Mouse (Mus musculus) heart, postnatal 0 days (tissue): ENCODE results near the gene Arl15. TPM values are rescaled to one million over a fixed set of nuclear protein-coding genes. Genes with fewer than 3 reads are reported as not detected.

ENCODE experiments used
- ATAC-seq: fragments of 200-750 bp; cut with Nextera tagmentation; 2 replicates; pipeline ENCODE4 v1.8.0; 2017; ENCODE audit warnings: low read depth, moderate number of reproducible peaks, moderate library complexity; ENCODE audit not compliant: insufficient read depth
- DNase-seq: peaks from one replicate; pipeline ENCODE4 v3.0.0-alpha.2; 2016; ENCODE audit warnings: low spot score
- H3K27ac ChIP-seq: fragments of 300-500 bp; sonication (generic); 2 replicates; pipeline ENCODE4 v1.5.1; 2014; ENCODE audit warnings: low read depth, mild to moderate bottlenecking
- H3K27me3 ChIP-seq: fragments of 300-500 bp; sonication (generic); 2 replicates; pipeline ENCODE4 v1.6.1; 2014; ENCODE audit warnings: low read length, mixed read lengths; ENCODE audit not compliant: control insufficient read depth, insufficient read depth
- H3K36me3 ChIP-seq: fragments of 300-500 bp; sonication (generic); replicated peaks from 2 replicates; pipeline ENCODE4 v1.6.1; 2014; ENCODE audit warnings: low read length, mixed read lengths; ENCODE audit not compliant: control insufficient read depth, insufficient read depth
- H3K4me1 ChIP-seq: fragments of 300-500 bp; sonication (generic); 2 replicates; pipeline ENCODE4 v1.6.1; 2014; ENCODE audit warnings: antibody characterized with exemption; ENCODE audit not compliant: control insufficient read depth, insufficient read depth
- H3K4me2 ChIP-seq: fragments of 300-500 bp; sonication (generic); 2 replicates; pipeline ENCODE4 v1.6.1; 2014; ENCODE audit warnings: low read depth, mild to moderate bottlenecking, low read length, moderate library complexity
- H3K4me3 ChIP-seq: fragments of 300-500 bp; sonication (generic); 2 replicates; pipeline ENCODE4 v1.5.1; 2014; ENCODE audit warnings: low read depth, low read length
- H3K9ac ChIP-seq: fragments of 300-500 bp; sonication (generic); replicated peaks from 2 replicates; pipeline ENCODE4 v1.6.1; 2014; ENCODE audit warnings: low read depth, low read length, mixed read lengths
- H3K9me3 ChIP-seq: fragments of 300-500 bp; sonication (generic); replicated peaks from 2 replicates; pipeline ENCODE4 v1.6.1; 2016; ENCODE audit warnings: low read length; ENCODE audit not compliant: control insufficient read depth
- CTCF ChIP-seq: IDR thresholded peaks from 2 replicates; pipeline ENCODE4 v1.5.1; 2016; ENCODE audit warnings: antibody characterized with exemption, control low read depth, low read depth
- EP300 ChIP-seq: IDR thresholded peaks from 2 replicates; pipeline ENCODE4 v1.6.1; 2016; ENCODE audit warnings: antibody characterized with exemption, low read depth
- WGBS: fragments of 180-500 bp; shearing (Covaris S2); extraction: QIAGEN DNeasy Blood & Tissue Kit; methylation state at CpG from one replicate; pipeline ENCODE4 v1.1.7; 2014; 5-methylcytosine and 5-hydroxymethylcytosine counted together
- polyA plus RNA-seq: library from polyadenylated mRNA; unstranded; fragments of >200 nt; fragmentation: Nextera tagmentation; extraction: Ambion mirVana; gene quantifications from 2 replicates; pipeline ENCODE4 v1.2.1, GENCODE M21; 2015
- total RNA-seq: library from RNA; depleted of rRNA; stranded (reverse); fragments of >200 nt; gene quantifications from 2 replicates; pipeline ENCODE4 v1.2.3, GENCODE M21; 2014; ENCODE audit warnings: low replicate concordance

Gene Arl15
- total and polyA plus RNA-seq, 2 experiments from 2014 or later, result 3.9 to 16.5 TPM

DNA sequence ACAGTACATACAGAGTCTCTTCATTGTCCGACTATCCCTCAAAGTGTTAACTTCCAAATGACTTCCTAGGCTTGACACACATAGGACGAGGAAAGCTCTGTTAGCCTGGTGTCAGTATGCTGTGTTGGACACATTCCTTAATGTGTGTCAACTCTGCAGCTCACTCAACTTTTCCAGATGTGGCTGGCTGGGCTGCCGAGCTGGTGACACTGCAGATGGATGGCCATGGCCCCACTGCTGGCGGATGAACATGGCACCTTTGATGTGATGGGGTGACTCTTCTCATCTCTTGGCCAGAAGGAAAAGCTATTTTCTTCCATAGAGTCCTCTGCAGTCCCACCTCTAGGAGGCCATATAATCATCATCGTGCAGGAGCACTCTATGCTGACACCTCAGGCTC is 375.8 kb downstream of the Arl15 start:
- no peak overlapping the region for H3K4me3 ChIP-seq
- H3K9me3 ChIP-seq, result no peaks in the 10 kb centered on the region
- TF ChIP-seq EP300, result no peak
- TF ChIP-seq CTCF, result no peak
- H3K4me1 ChIP-seq, result no peaks in the 10 kb centered on the region
- DNase-seq (no peak), ATAC-seq (no peak)
- WGBS, result 64% methylated on average over 5 of the region's 5 CpGs
- no peak overlapping the region for H3K4me2 ChIP-seq
- H3K9ac ChIP-seq, result no peak overlapping the region
- H3K36me3 ChIP-seq, result no peaks in the 10 kb centered on the region
- H3K27me3 ChIP-seq, result no peaks in the 10 kb centered on the region
- no peak overlapping the region for H3K27ac ChIP-seq

DNA sequence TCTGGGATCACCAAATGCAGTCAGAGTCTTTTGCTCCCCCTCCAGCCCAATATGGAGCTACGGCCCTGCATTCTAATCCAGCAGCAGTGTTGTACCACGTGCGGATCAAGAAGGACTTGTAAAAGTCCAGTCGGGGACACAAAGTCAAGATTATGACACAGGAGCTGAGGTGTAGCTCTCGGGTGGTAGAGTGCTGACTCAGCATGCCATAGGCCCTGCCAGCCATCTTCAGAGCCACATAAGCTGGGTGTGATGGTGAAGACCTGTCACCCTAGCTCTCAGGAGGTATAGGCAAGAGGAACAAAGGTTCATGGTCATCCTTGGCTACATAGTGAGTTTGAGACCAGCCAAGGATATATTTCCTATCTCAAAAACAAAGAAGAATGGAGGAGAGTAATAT is 377.2 kb downstream of the Arl15 start:
- Histone ChIP-seq H3K36me3 (no peaks in the 10 kb centered on the region), H3K4me3 (no peak overlapping the region), H3K4me1 (no peaks in the 10 kb centered on the region), H3K4me2 (no peak overlapping the region), H3K9ac (no peak overlapping the region), H3K9me3 (no peaks in the 10 kb centered on the region), H3K27ac (no peak overlapping the region), H3K27me3 (no peaks in the 10 kb centered on the region)
- DNase-seq (no peak), ATAC-seq (no peak)
- TF ChIP-seq CTCF (no peak), EP300 (no peak)
- WGBS, result 87% methylated on average over 5 of the region's 5 CpGs

DNA sequence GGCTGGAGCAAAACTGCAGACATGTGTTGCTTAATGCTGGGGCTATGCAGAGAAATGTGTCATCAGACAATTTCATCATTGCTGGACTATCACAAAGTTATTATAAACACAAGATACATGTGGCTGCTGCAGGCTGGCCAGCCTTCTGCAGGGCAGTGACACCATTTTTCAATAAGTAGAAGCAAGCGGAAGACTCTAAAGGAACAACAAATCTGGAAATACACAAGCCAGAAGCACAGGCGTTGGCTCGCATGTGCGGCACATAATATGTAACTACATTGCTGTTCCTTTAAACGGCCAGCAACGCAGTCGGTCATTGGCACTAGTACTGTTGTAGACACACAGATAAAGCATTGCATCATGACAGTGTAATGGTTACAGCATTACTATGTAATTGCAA is 393.8 kb downstream of the Arl15 start:
- DNase-seq (no peak), ATAC-seq (no peak)
- 90% methylated on average over 7 of the region's 7 CpGs for WGBS
- no peak overlapping the region for H3K4me2 ChIP-seq
- TF ChIP-seq CTCF, result no peak
- no peak for TF ChIP-seq EP300
- H3K27ac ChIP-seq, result no peak overlapping the region
- H3K9me3 ChIP-seq, result no peaks in the 10 kb centered on the region
- no peak overlapping the region for H3K9ac ChIP-seq
- no peaks in the 10 kb centered on the region for H3K4me1 ChIP-seq
- no peak overlapping the region for H3K4me3 ChIP-seq
- H3K27me3 ChIP-seq, result no peaks in the 10 kb centered on the region
- H3K36me3 ChIP-seq, result no peaks in the 10 kb centered on the region

DNA sequence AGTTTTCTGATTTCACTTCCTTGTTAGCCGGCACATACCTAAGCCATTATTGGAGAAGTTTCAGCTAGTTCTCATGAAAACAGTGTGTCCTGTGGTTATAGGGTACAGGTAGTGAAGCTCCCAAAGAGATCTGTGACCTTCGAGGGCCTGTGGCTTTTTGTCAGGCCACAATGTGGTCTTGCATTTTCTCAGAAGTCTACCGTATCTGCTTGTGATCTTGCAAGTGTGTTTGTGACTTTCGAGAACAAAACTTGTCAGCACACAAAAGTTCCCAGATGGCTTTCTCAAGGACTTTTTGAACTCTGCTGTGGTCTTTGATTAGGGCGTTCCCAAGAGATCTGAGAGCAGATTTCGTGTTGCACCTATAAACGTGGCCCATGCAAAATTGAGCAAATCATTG is 394.5 kb downstream of the Arl15 start:
- H3K27ac ChIP-seq, result no peak overlapping the region
- ATAC-seq (no peak), DNase-seq (no peak)
- no peak overlapping the region for H3K9ac ChIP-seq
- WGBS, result 82% methylated on average over 7 of the region's 7 CpGs
- no peaks in the 10 kb centered on the region for H3K4me1 ChIP-seq
- TF ChIP-seq EP300 (no peak), CTCF (no peak)
- H3K27me3 ChIP-seq, result no peaks in the 10 kb centered on the region
- H3K4me2 ChIP-seq, result no peak overlapping the region
- H3K4me3 ChIP-seq, result no peak overlapping the region
- H3K36me3 ChIP-seq, result no peaks in the 10 kb centered on the region
- no peaks in the 10 kb centered on the region for H3K9me3 ChIP-seq

GRCm38 (mm10) chr13:114189441-114189840 is 395.1 kb downstream of the Arl15 start:
- no peak overlapping the region for H3K4me2 ChIP-seq
- H3K9ac ChIP-seq, result no peak overlapping the region
- no peak overlapping the region for H3K27ac ChIP-seq
- no peaks in the 10 kb centered on the region for H3K36me3 ChIP-seq
- ATAC-seq (no peak), DNase-seq (no peak)
- TF ChIP-seq CTCF, result no peak
- TF ChIP-seq EP300, result no peak
- no peaks in the 10 kb centered on the region for H3K9me3 ChIP-seq
- WGBS, result 76% methylated on average over 6 of the region's 6 CpGs
- H3K4me1 ChIP-seq, result no peaks in the 10 kb centered on the region
- no peaks in the 10 kb centered on the region for H3K27me3 ChIP-seq
- H3K4me3 ChIP-seq, result no peak overlapping the region

GRCm38 (mm10) chr13:114190898-114191297 is 396.6 kb downstream of the Arl15 start:
- no peak overlapping the region for H3K4me2 ChIP-seq
- no peaks in the 10 kb centered on the region for H3K27me3 ChIP-seq
- H3K27ac ChIP-seq, result no peak overlapping the region
- no peaks in the 10 kb centered on the region for H3K9me3 ChIP-seq
- H3K36me3 ChIP-seq, result no peaks in the 10 kb centered on the region
- WGBS, result 78% methylated on average over 10 of the region's 10 CpGs
- no peaks in the 10 kb centered on the region for H3K4me1 ChIP-seq
- ATAC-seq, result no peak
- no peak for TF ChIP-seq EP300
- no peak for TF ChIP-seq CTCF
- no peak for DNase-seq
- no peak overlapping the region for H3K9ac ChIP-seq
- no peak overlapping the region for H3K4me3 ChIP-seq
